Mouse (Mus musculus) small intestine, adult 2 months (tissue): ENCODE data around the gene C2cd3.

ENCODE experiments used
- CTCF ChIP-seq: fragments of 200-500 bp; IDR thresholded peaks from 2 replicates; pipeline ENCODE4 v1.5.1; 2012; ENCODE audit warnings: low read depth, mild to moderate bottlenecking, control low read depth, inconsistent platforms, low read length, moderate library complexity, mixed read lengths; ENCODE audit not compliant: insufficient replicate concordance, insufficient read length; ENCODE audit errors: extremely low read depth
- POLR2A ChIP-seq: fragments of 200-500 bp; IDR thresholded peaks from 2 replicates; pipeline ENCODE4 v1.6.1; 2012; ENCODE audit warnings: low read depth, mild to moderate bottlenecking, control low read depth, inconsistent platforms, low read length, moderate library complexity

DNA sequence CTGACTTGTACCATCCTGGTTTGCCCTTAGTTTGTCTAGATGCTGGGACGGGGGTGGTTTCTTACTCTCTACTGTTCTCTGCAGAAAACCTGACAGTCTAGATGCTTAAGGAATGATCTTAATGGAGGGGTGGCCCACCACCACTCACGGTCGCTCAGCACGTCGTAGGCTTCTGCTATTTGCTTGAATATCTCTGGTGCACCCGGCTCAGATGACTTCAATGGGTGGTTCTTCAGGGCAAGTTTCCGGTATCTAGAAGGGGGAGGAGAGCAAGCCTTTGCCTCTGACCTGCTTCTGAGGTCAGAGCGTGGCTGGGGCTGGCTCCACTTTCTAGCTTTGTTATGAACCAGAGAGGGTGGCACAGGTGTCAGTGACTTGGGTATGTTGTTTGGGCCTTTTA, 139.6 kb downstream of the C2cd3 start:
- no peak for TF ChIP-seq CTCF
- no peak for TF ChIP-seq POLR2A
